Mouse (Mus musculus) midbrain, embryonic 14.5 days (tissue): ENCODE results near the gene Snx29. TPM values are rescaled to one million over a fixed set of nuclear protein-coding genes. Genes with fewer than 3 reads are reported as not detected.

ENCODE experiments used
- ATAC-seq: fragments of 200-750 bp; cut with Nextera tagmentation; 2 replicates; pipeline ENCODE4 v1.8.0; 2017; ENCODE audit warnings: moderate number of reproducible peaks, moderate library complexity; ENCODE audit not compliant: low FRiP score, low TSS enrichment
- DNase-seq: peaks from one replicate; pipeline ENCODE4 v3.0.0-alpha.2; 2015
- H3K27ac ChIP-seq: fragments of 300-500 bp; sonication (generic); replicated peaks from 2 replicates; pipeline ENCODE4 v1.5.1; 2014; ENCODE audit warnings: mild to moderate bottlenecking, low read depth, low read length, moderate library complexity
- H3K27me3 ChIP-seq: fragments of 300-500 bp; sonication (generic); 2 replicates; pipeline ENCODE4 v1.6.1; 2014; ENCODE audit warnings: low read length, control low read depth, mixed read lengths; ENCODE audit not compliant: control insufficient read depth, insufficient read depth
- H3K36me3 ChIP-seq: fragments of 300-500 bp; sonication (generic); 2 replicates; pipeline ENCODE4 v1.6.1; 2014; ENCODE audit warnings: low read length, control low read depth; ENCODE audit not compliant: control insufficient read depth, insufficient read depth
- H3K4me1 ChIP-seq: fragments of 300-500 bp; sonication (generic); 2 replicates; pipeline ENCODE4 v1.6.1; 2014; ENCODE audit warnings: mild to moderate bottlenecking, antibody characterized with exemption, low read length, control low read depth; ENCODE audit not compliant: control insufficient read depth, insufficient read depth
- H3K4me2 ChIP-seq: fragments of 300-500 bp; sonication (generic); 2 replicates; pipeline ENCODE4 v1.6.1; 2014; ENCODE audit warnings: mild to moderate bottlenecking, low read length, moderate library complexity
- H3K4me3 ChIP-seq: fragments of 300-500 bp; sonication (generic); replicated peaks from 2 replicates; pipeline ENCODE4 v1.5.1; 2014; ENCODE audit warnings: low read depth, low read length
- H3K9ac ChIP-seq: fragments of 300-500 bp; sonication (generic); replicated peaks from 2 replicates; pipeline ENCODE4 v1.6.1; 2014; ENCODE audit warnings: mild to moderate bottlenecking, low read length, moderate library complexity
- H3K9me3 ChIP-seq: fragments of 300-500 bp; sonication (generic); 2 replicates; pipeline ENCODE4 v1.6.1; 2016; ENCODE audit warnings: low read length, control low read depth, mixed read lengths; ENCODE audit not compliant: control insufficient read depth
- WGBS: fragments of 180-500 bp; shearing (Covaris S2); extraction: QIAGEN DNeasy Blood & Tissue Kit; methylation state at CpG from one replicate; pipeline ENCODE4 v1.1.7; 2014; 5-methylcytosine and 5-hydroxymethylcytosine counted together
- polyA plus RNA-seq: library from polyadenylated mRNA; unstranded; fragments of >200 nt; fragmentation: Nextera tagmentation; extraction: Ambion mirVana; gene quantifications from 2 replicates; pipeline ENCODE4 v1.2.1, GENCODE M21; 2014

Gene Snx29
- polyA plus RNA-seq, 1 experiment from 2014 or later = 16.1 TPM

DNA sequence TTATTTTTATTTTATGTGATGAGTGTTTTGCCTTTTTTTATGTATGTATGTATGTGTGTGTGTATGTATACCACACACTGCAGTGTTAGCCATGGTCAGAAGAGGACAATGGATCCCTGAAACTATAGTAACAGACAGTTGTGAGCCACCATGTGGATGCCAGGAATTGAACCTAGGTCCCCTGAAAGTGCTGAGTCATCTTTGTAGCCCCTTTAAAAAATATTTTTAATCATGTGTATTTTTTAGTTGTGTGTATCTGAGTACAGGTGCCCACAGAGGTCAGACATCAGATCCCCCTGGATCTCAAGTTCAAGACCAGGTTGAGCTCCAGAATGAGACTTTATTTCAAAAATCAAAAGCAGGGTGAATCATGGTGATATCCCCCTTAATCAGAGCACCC lies 19.0 kb upstream of the Snx29 start:
- H3K9ac ChIP-seq = no peak overlapping the region
- H3K36me3 ChIP-seq = no peaks in the 10 kb centered on the region
- no peak overlapping the region for H3K4me2 ChIP-seq
- H3K4me3 ChIP-seq = no peak overlapping the region
- no peak overlapping the region for H3K27ac ChIP-seq
- no peaks in the 10 kb centered on the region for H3K27me3 ChIP-seq
- no peak for DNase-seq
- no peaks in the 10 kb centered on the region for H3K4me1 ChIP-seq
- H3K9me3 ChIP-seq = no peaks in the 10 kb centered on the region
- no peak for ATAC-seq

- Histone ChIP-seq H3K9me3 (no peaks in the 10 kb centered on the region), H3K9ac (no peak overlapping the region), H3K4me3 (no peak overlapping the region), H3K4me2 (no peak overlapping the region), H3K27ac (no peak overlapping the region), H3K27me3 (no peaks in the 10 kb centered on the region), H3K36me3 (no peaks in the 10 kb centered on the region), H3K4me1 (no peaks in the 10 kb centered on the region)
- ATAC-seq (no peak), DNase-seq (no peak)
- 88% methylated on average over 2 of the region's 2 CpGs for WGBS
Measured at GRCm38 (mm10) chr16:11305531-11305930, 17.2 kb upstream of the Snx29 start.

DNA sequence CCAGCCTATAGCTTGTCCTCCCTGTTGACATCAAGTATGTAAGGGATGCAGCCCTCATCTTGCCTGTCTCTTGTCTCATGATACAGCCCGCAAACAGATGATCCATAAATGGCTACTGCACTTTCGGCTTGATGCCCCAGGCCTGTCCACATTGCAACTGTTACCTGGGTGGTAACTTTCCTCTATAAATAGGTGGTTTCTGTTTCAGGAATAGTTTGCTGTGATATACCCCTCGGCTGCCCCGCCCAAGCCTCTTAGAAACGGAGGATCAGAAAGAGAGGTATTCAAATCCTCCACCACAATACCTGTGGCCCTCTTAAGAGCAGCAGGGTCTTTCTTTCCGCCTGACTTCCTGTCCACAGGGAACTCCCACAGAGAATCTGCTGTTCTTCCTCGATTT lies 9.2 kb upstream of the Snx29 start, which contains the start of gene Tnfrsf17:
Gene Tnfrsf17 (plus strand): TSS at position 301 of the 400 bp plus-strand sequence.
- no peaks in the 10 kb centered on the region for H3K36me3 ChIP-seq
- no peaks in the 10 kb centered on the region for H3K4me1 ChIP-seq
- H3K9ac ChIP-seq = no peak within 1 kb of the TSS
- H3K4me2 ChIP-seq = no peak within 1 kb of the TSS
- H3K27ac ChIP-seq = no peak within 1 kb of the TSS
- 71% methylated on average over 7 of the region's 7 CpGs for WGBS
- no peak within 1 kb of the TSS for H3K4me3 ChIP-seq
- DNase-seq (no peak), ATAC-seq (no peak)
- no peaks in the 10 kb centered on the region for H3K9me3 ChIP-seq
- no peaks in the 10 kb centered on the region for H3K27me3 ChIP-seq

DNA sequence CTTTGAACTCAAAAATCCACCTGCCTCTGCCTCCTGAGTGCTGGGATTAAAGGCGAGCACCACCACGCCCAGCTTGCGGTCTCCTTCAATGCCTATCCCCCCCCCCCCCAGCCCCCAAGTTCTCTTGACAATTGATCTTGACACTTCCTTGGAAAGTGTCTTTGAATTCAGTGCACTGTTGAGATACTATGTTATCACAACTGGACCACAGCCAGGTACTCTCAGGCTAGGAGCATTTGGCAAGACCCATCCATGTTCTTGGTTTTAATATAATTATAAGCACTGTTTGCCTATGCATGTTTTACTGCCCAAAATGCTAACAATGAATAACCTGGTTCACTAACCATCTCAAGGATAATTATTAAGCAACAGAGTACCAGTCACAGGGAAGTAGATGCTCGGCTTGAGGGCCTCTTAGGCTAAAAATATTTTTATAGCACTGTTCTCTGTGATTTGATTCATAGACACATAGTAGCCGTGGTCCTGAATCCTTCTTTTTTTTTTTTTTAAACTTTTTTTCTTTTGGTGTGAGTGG lies 6.9 kb upstream of the Snx29 start:
- H3K4me2 ChIP-seq = no peak overlapping the region
- H3K9me3 ChIP-seq = no peaks in the 10 kb centered on the region
- WGBS = 77% methylated on average over 5 of the region's 5 CpGs
- H3K4me3 ChIP-seq = no peak overlapping the region
- H3K36me3 ChIP-seq = no peaks in the 10 kb centered on the region
- no peaks in the 10 kb centered on the region for H3K4me1 ChIP-seq
- no peak overlapping the region for H3K9ac ChIP-seq
- H3K27me3 ChIP-seq = no peaks in the 10 kb centered on the region
- no peak overlapping the region for H3K27ac ChIP-seq
- no peak for DNase-seq
- ATAC-seq = no peak

DNA sequence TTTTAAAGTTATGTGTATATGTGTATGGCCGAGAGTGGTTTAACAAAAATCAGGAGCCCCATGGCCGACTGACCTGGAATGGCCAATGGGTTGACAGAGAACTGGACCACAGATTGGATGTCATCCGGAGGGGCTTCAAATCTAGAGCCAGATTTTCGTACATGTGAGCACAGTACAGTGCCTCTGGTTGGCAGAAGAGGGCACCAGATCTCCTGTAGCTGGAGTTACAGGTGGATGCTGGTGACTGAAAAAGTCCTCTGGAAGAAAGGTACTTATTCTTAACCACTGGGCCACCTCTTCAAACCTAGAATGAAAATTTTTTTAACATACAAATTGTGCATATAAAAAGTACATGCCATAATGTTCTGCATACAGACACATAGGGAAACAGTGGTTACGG lies 6.0 kb upstream of the Snx29 start:
- Histone ChIP-seq H3K27ac (no peak overlapping the region), H3K4me1 (no peaks in the 10 kb centered on the region), H3K4me3 (no peak overlapping the region), H3K9me3 (no peaks in the 10 kb centered on the region), H3K9ac (no peak overlapping the region), H3K36me3 (no peaks in the 10 kb centered on the region), H3K4me2 (no peak overlapping the region), H3K27me3 (no peaks in the 10 kb centered on the region)
- no peak for ATAC-seq
- no peak for DNase-seq
- WGBS = 75% methylated on average over 5 of the region's 5 CpGs

DNA sequence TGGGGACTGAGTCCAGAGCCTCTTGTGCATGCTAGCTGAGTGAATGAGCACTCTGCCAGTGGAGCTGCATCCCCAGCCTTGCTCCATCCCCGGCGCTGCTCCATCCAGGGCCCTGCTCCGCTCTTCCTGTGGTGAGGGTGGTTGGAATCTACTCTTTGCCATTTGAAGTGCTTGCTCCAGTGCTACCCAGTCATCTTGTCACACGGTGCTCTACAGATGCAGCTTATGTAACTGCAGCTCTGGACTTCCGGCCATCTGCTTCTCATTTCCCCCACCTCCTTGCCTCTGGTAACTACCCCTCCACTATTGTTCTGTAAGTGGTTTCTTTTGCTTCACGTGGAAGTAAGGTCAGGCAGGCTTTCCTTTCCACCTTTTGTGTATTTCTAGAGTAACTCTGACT lies 5.4 kb upstream of the Snx29 start:
- WGBS = 74% methylated on average over 6 of the region's 6 CpGs

DNA sequence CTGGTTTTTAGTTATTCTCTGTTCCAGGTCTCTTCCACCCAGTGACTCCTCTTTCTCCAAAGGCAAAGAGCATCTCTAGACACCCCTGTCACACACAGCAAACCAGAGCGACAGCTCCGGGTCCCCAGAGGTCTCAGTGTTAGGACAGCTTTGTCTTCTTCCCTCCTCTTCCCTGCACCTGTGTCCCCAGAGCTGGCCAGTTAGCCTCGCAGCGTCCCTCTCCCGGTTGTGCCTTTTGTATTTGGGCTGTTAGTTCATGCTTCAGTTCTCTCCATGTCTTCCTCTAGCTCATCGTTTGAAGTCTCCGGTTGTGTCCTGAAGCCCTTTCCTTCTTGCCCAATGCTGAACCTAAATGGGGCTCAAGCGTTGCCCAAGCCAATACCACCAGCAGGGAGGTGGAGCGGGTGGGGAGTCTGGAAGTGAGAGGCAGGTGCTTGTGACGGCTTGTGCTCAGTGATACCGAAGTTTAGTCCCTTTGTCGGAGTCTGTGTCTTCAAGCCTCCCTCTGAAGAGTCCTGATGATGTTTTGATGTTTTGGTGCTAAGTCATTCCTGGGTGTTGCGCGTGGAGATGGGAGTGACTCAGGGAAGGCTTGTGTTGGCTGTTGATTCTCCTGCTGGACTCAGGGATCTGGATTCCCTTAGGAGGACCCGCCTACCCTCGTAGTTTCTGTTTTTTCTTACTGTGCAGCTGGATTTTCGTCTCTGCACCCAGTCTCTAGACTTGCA lies 780 bp downstream of the Snx29 start:
- Histone ChIP-seq H3K4me2 (peak overlapping the region; percentile 73), H3K9me3 (no peaks in the 10 kb centered on the region), H3K27me3 (no peaks in the 10 kb centered on the region), H3K4me1 (peaks cover 10% of the 10 kb centered on the region; the same call in 1 of the 2 replicates), H3K27ac (peak overlapping the region; percentile 90), H3K36me3 (no peaks in the 10 kb centered on the region), H3K9ac (peak overlapping the region; percentile 82), H3K4me3 (peak overlapping the region; percentile 76)
- DNase-seq (no peak), ATAC-seq (peak; percentile 51; the same call in 1 of the 2 replicates)
- WGBS = 5% methylated on average over 17 of the region's 17 CpGs

More for the DNA sequence above, 5.4 kb upstream of the Snx29 start:
- Histone ChIP-seq H3K9me3 (no peaks in the 10 kb centered on the region), H3K36me3 (no peaks in the 10 kb centered on the region), H3K4me1 (0 out of 2 replicates have a peak, but pooled peaks cover 3% of the 10 kb centered on the region), H3K27me3 (no peaks in the 10 kb centered on the region), H3K4me3 (no peak overlapping the region), H3K27ac (no peak overlapping the region), H3K9ac (no peak overlapping the region), H3K4me2 (no peak overlapping the region)
- ATAC-seq (no peak), DNase-seq (no peak)

- H3K4me1 ChIP-seq = no peaks in the 10 kb centered on the region
- H3K27ac ChIP-seq = no peak overlapping the region
- H3K36me3 ChIP-seq = no peaks in the 10 kb centered on the region
- H3K4me3 ChIP-seq = no peak overlapping the region
- no peaks in the 10 kb centered on the region for H3K27me3 ChIP-seq
- no peak overlapping the region for H3K4me2 ChIP-seq
- H3K9ac ChIP-seq = no peak overlapping the region
- H3K9me3 ChIP-seq = no peaks in the 10 kb centered on the region
- 94% methylated on average over 3 of the region's 3 CpGs for WGBS
- no peak for ATAC-seq
- DNase-seq = no peak
Measured at GRCm38 (mm10) chr16:11330081-11330800, 7.5 kb downstream of the Snx29 start.
